Comparison of ENCODE assay signal across 29 mouse cellular contexts in the genomic region with DNA sequence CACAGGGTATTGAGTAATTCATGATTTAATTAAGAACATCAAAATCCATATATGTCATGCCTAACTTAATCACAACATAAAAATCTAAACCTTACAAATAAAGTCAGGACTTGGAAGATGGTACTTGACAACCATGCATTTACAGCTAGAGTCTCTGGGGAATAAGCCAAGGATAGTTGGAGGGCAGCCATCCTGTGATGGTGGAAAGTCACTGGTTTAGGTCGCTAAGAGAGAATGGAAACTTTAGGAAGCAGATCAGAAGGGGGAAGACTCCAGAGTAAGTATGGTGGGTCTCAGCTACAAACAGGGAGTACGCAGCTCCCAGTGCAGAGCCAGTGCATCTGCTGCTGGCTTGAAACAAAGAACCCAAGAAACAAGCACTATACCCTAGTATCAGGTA.
DNase-seq lines count a peak whose midpoint lies in the region; ATAC-seq and TF ChIP-seq lines count a peak whose summit lies in the region.
"Had no signal": no experiment of that assay in that cellular context is flagged by ENCODE, and none has a peak within 500 bp of the region (broad histone marks: within the 10 kb centered on the region; RNA-seq: fewer than 3 reads in every experiment).

No protein-coding gene starts in this region.

- H3K9ac ChIP-seq in hindbrain, postnatal 0 days (replicated peaks; ENCODE audit: low read length) = no peak overlapping the region
- H3K9ac ChIP-seq in hindbrain, embryonic 16.5 days (ENCODE audit: low read depth, low read length) = no peak overlapping the region
- no peak overlapping the region for H3K9ac ChIP-seq in midbrain, embryonic 14.5 days (replicated peaks; ENCODE audit: low read length)
- H3K9ac ChIP-seq in midbrain, embryonic 15.5 days = no peak overlapping the region
- H3K9ac ChIP-seq in embryonic facial prominence, embryonic 14.5 days (ENCODE audit: low read depth, low read length) = no peak overlapping the region
- no peak overlapping the region for H3K9ac ChIP-seq in liver, embryonic 11.5 days (ENCODE audit: low read depth, low read length)
- H3K9ac ChIP-seq: embryonic facial prominence, embryonic 12.5 days; forebrain, embryonic 13.5 days; heart, embryonic 13.5 days; hindbrain, embryonic 14.5 days; limb, embryonic 12.5 days; neural tube, embryonic 13.5 days had no signal

- H3K36me3 ChIP-seq in hindbrain, postnatal 0 days (ENCODE audit: insufficient read depth, low read length) = no peaks in the 10 kb centered on the region
- H3K36me3 ChIP-seq in hindbrain, embryonic 16.5 days (ENCODE audit: control insufficient read depth, insufficient read depth, low read length) = no peaks in the 10 kb centered on the region
- H3K36me3 ChIP-seq in midbrain, embryonic 14.5 days (ENCODE audit: control insufficient read depth, insufficient read depth, low read length) = no peaks in the 10 kb centered on the region
- H3K36me3 ChIP-seq in midbrain, embryonic 15.5 days (replicated peaks) = no peaks in the 10 kb centered on the region
- H3K36me3 ChIP-seq in embryonic facial prominence, embryonic 14.5 days (ENCODE audit: control insufficient read depth, insufficient read depth, low read length) = no peaks in the 10 kb centered on the region
- no peaks in the 10 kb centered on the region for H3K36me3 ChIP-seq in liver, embryonic 11.5 days (ENCODE audit: control insufficient read depth, insufficient read depth, low read length)
- H3K36me3 ChIP-seq: embryonic facial prominence, embryonic 12.5 days; heart, embryonic 13.5 days; limb, embryonic 12.5 days; neural tube, embryonic 13.5 days had no signal

- peak; percentile 20 for DNase-seq in hindbrain, postnatal 0 days (ENCODE audit: low spot score)
- DNase-seq in midbrain, embryonic 14.5 days = peak; percentile 5
- peak; percentile 36 for DNase-seq in embryonic facial prominence, embryonic 14.5 days (ENCODE audit: low spot score)
- DNase-seq in liver, embryonic 11.5 days (ENCODE audit: low spot score) = no peak
- DNase-seq: adrenal gland, adult 2 months; adrenal gland, postnatal 36 days; B cell, adult 2 months; cerebellum, adult 8-10 months; cerebellum, postnatal 36 days; gastrocnemius, postnatal 10 days; heart, postnatal 10 days; kidney, adult 2 months; kidney, postnatal 36 days; right cerebral cortex, postnatal 4 days; thymus, adult 2 months; thymus, postnatal 36 days had no signal

- no peaks in the 10 kb centered on the region for H3K9me3 ChIP-seq in hindbrain, postnatal 0 days (ENCODE audit: low read length)
- H3K9me3 ChIP-seq in hindbrain, embryonic 16.5 days (ENCODE audit: control insufficient read depth, low read length) = no peaks in the 10 kb centered on the region
- H3K9me3 ChIP-seq in midbrain, embryonic 14.5 days (ENCODE audit: control insufficient read depth, low read length) = no peaks in the 10 kb centered on the region
- H3K9me3 ChIP-seq in midbrain, embryonic 15.5 days = no peaks in the 10 kb centered on the region
- no peaks in the 10 kb centered on the region for H3K9me3 ChIP-seq in embryonic facial prominence, embryonic 14.5 days (ENCODE audit: control insufficient read depth, low read length)
- H3K9me3 ChIP-seq in liver, embryonic 11.5 days (ENCODE audit: control insufficient read depth, low read length) = no peaks in the 10 kb centered on the region
- H3K9me3 ChIP-seq: embryonic facial prominence, embryonic 12.5 days; forebrain, embryonic 13.5 days; heart, embryonic 13.5 days; limb, embryonic 12.5 days; neural tube, embryonic 13.5 days had no signal

- H3K4me1 ChIP-seq in hindbrain, postnatal 0 days (ENCODE audit: insufficient read depth, low read length) = no peaks in the 10 kb centered on the region
- H3K4me1 ChIP-seq in hindbrain, embryonic 16.5 days (ENCODE audit: control insufficient read depth, insufficient read depth, low read depth, low read length) = no peaks in the 10 kb centered on the region
- H3K4me1 ChIP-seq in midbrain, embryonic 14.5 days (ENCODE audit: control insufficient read depth, insufficient read depth, low read length) = no peaks in the 10 kb centered on the region
- H3K4me1 ChIP-seq in midbrain, embryonic 15.5 days = no peaks in the 10 kb centered on the region
- no peaks in the 10 kb centered on the region for H3K4me1 ChIP-seq in embryonic facial prominence, embryonic 14.5 days (ENCODE audit: control insufficient read depth, insufficient read depth, low read length)
- H3K4me1 ChIP-seq in liver, embryonic 11.5 days (replicated peaks; ENCODE audit: control insufficient read depth, insufficient read depth, low read length) = no peaks in the 10 kb centered on the region
- H3K4me1 ChIP-seq: embryonic facial prominence, embryonic 12.5 days; forebrain, embryonic 13.5 days; heart, embryonic 13.5 days; limb, embryonic 12.5 days; neural tube, embryonic 13.5 days had no signal

- 67% methylated on average over 2 of the region's 2 CpGs for WGBS in hindbrain, postnatal 0 days
- WGBS in hindbrain, embryonic 16.5 days = 89% methylated on average over 2 of the region's 2 CpGs
- WGBS in midbrain, embryonic 14.5 days = 88% methylated on average over 2 of the region's 2 CpGs
- WGBS in midbrain, embryonic 15.5 days = 84% methylated on average over 2 of the region's 2 CpGs
- WGBS in embryonic facial prominence, embryonic 14.5 days = 62% methylated on average over 2 of the region's 2 CpGs
- WGBS in liver, embryonic 11.5 days = 64% methylated on average over 2 of the region's 2 CpGs

- H3K4me2 ChIP-seq in hindbrain, postnatal 0 days (ENCODE audit: low read depth, low read length) = no peak overlapping the region
- no peak overlapping the region for H3K4me2 ChIP-seq in hindbrain, embryonic 16.5 days (ENCODE audit: low read length)
- no peak overlapping the region for H3K4me2 ChIP-seq in midbrain, embryonic 14.5 days (ENCODE audit: low read length)
- no peak overlapping the region for H3K4me2 ChIP-seq in midbrain, embryonic 15.5 days
- no peak overlapping the region for H3K4me2 ChIP-seq in embryonic facial prominence, embryonic 14.5 days (ENCODE audit: low read depth, low read length)
- H3K4me2 ChIP-seq in liver, embryonic 11.5 days = no peak overlapping the region
- H3K4me2 ChIP-seq: embryonic facial prominence, embryonic 12.5 days; forebrain, embryonic 13.5 days; heart, embryonic 13.5 days; hindbrain, embryonic 14.5 days; limb, embryonic 12.5 days; neural tube, embryonic 13.5 days had no signal

- no peaks in the 10 kb centered on the region for H3K27me3 ChIP-seq in hindbrain, postnatal 0 days (ENCODE audit: insufficient read depth, low read length)
- no peaks in the 10 kb centered on the region for H3K27me3 ChIP-seq in hindbrain, embryonic 16.5 days (replicated peaks; ENCODE audit: control insufficient read depth, insufficient read depth, low read length)
- H3K27me3 ChIP-seq in midbrain, embryonic 14.5 days (ENCODE audit: control insufficient read depth, insufficient read depth, low read length) = no peaks in the 10 kb centered on the region
- no peaks in the 10 kb centered on the region for H3K27me3 ChIP-seq in midbrain, embryonic 15.5 days (replicated peaks)
- H3K27me3 ChIP-seq in embryonic facial prominence, embryonic 14.5 days (replicated peaks; ENCODE audit: control insufficient read depth, insufficient read depth, low read length) = no peaks in the 10 kb centered on the region
- no peaks in the 10 kb centered on the region for H3K27me3 ChIP-seq in liver, embryonic 11.5 days (replicated peaks; ENCODE audit: control insufficient read depth, insufficient read depth, low read length)
- H3K27me3 ChIP-seq: embryonic facial prominence, embryonic 12.5 days; forebrain, embryonic 13.5 days; heart, embryonic 13.5 days; limb, embryonic 12.5 days; neural tube, embryonic 13.5 days had no signal

- no peak overlapping the region for H3K27ac ChIP-seq in hindbrain, postnatal 0 days
- H3K27ac ChIP-seq in hindbrain, embryonic 16.5 days (ENCODE audit: low read depth, low read length) = no peak overlapping the region
- no peak overlapping the region for H3K27ac ChIP-seq in midbrain, embryonic 14.5 days (replicated peaks; ENCODE audit: low read depth, low read length)
- H3K27ac ChIP-seq in midbrain, embryonic 15.5 days = no peak overlapping the region
- no peak overlapping the region for H3K27ac ChIP-seq in embryonic facial prominence, embryonic 14.5 days (replicated peaks; ENCODE audit: low read depth, low read length)
- H3K27ac ChIP-seq in liver, embryonic 11.5 days (ENCODE audit: low read depth, low read length) = no peak overlapping the region
- H3K27ac ChIP-seq: embryonic facial prominence, embryonic 12.5 days; forebrain, embryonic 13.5 days; heart, embryonic 13.5 days; hindbrain, embryonic 14.5 days; layer of hippocampus, adult 2 months; left cerebral cortex, adult 2 months; limb, embryonic 12.5 days; macrophage; neural tube, embryonic 13.5 days; stomach, postnatal 0 days had no signal

- ATAC-seq in hindbrain, postnatal 0 days = no peak
- no peak for ATAC-seq in hindbrain, embryonic 16.5 days
- no peak for ATAC-seq in midbrain, embryonic 14.5 days (ENCODE audit: low FRiP score, low TSS enrichment)
- no peak for ATAC-seq in midbrain, embryonic 15.5 days (replicated peaks)
- ATAC-seq in embryonic facial prominence, embryonic 14.5 days (ENCODE audit: low read depth) = no peak
- ATAC-seq in liver, embryonic 11.5 days (replicated peaks; ENCODE audit: low FRiP score) = no peak
- ATAC-seq: activated CD4-positive, CD25-positive, alpha-beta regulatory T cell, adult 4 months; forebrain, embryonic 13.5 days had no signal

- H3K4me3 ChIP-seq in hindbrain, postnatal 0 days (ENCODE audit: low read length) = no peak overlapping the region
- H3K4me3 ChIP-seq in hindbrain, embryonic 16.5 days (ENCODE audit: low read length) = no peak overlapping the region
- no peak overlapping the region for H3K4me3 ChIP-seq in midbrain, embryonic 14.5 days (replicated peaks; ENCODE audit: low read depth, low read length)
- no peak overlapping the region for H3K4me3 ChIP-seq in midbrain, embryonic 15.5 days
- no peak overlapping the region for H3K4me3 ChIP-seq in embryonic facial prominence, embryonic 14.5 days (ENCODE audit: low read depth, low read length)
- H3K4me3 ChIP-seq in liver, embryonic 11.5 days (ENCODE audit: low read depth, low read length) = no peak overlapping the region
- H3K4me3 ChIP-seq: embryonic facial prominence, embryonic 12.5 days; forebrain, embryonic 13.5 days; heart, embryonic 13.5 days; layer of hippocampus, adult 2 months; left cerebral cortex, adult 2 months; limb, embryonic 12.5 days; neural tube, embryonic 13.5 days had no signal

- no peak for TF ChIP-seq CTCF in hindbrain, postnatal 0 days (IDR thresholded peaks at IDR 0.05; ENCODE audit: low read depth)
